Mouse (Mus musculus) neural tube, embryonic 15.5 days (tissue): ENCODE data around the gene Ss18l2. TPM values are rescaled to one million over a fixed set of nuclear protein-coding genes. Genes with fewer than 3 reads are reported as not detected.

Experiments used
- ATAC-seq: fragments of 200-750 bp; cut with Nextera tagmentation; 2 replicates; pipeline ENCODE4 v1.8.0; 2017; ENCODE audit warnings: mild to moderate bottlenecking, moderate TSS enrichment, moderate library complexity; ENCODE audit not compliant: low FRiP score
- H3K27ac ChIP-seq: fragments of 300-500 bp; sonication (generic); replicated peaks from 2 replicates; pipeline ENCODE4 v1.5.1; 2015; ENCODE audit warnings: mild to moderate bottlenecking, inconsistent platforms
- H3K27me3 ChIP-seq: fragments of 300-500 bp; sonication (generic); replicated peaks from 2 replicates; pipeline ENCODE4 v1.6.1; 2015; ENCODE audit warnings: inconsistent platforms
- H3K36me3 ChIP-seq: fragments of 300-500 bp; sonication (generic); 2 replicates; pipeline ENCODE4 v1.6.1; 2015; ENCODE audit warnings: inconsistent platforms
- H3K4me1 ChIP-seq: fragments of 300-500 bp; sonication (generic); 2 replicates; pipeline ENCODE4 v1.6.1; 2015; ENCODE audit warnings: inconsistent platforms
- H3K4me2 ChIP-seq: fragments of 300-500 bp; sonication (generic); 2 replicates; pipeline ENCODE4 v1.6.1; 2015; ENCODE audit warnings: inconsistent platforms, mild to moderate bottlenecking, moderate library complexity
- H3K4me3 ChIP-seq: fragments of 300-500 bp; sonication (generic); replicated peaks from 2 replicates; pipeline ENCODE4 v1.5.1; 2015; ENCODE audit warnings: mild to moderate bottlenecking, inconsistent platforms
- H3K9ac ChIP-seq: fragments of 300-500 bp; sonication (generic); replicated peaks from 2 replicates; pipeline ENCODE4 v1.6.1; 2015; ENCODE audit warnings: mild to moderate bottlenecking, inconsistent platforms
- H3K9me3 ChIP-seq: fragments of 300-500 bp; sonication (generic); replicated peaks from 2 replicates; pipeline ENCODE4 v1.6.1; 2016; ENCODE audit warnings: inconsistent platforms
- WGBS: fragments of 180-500 bp; shearing (Covaris S2); methylation state at CpG from one replicate; pipeline ENCODE4 v1.1.7; 2015; ENCODE audit warnings: mixed read lengths; 5-methylcytosine and 5-hydroxymethylcytosine counted together
- polyA plus RNA-seq: library from polyadenylated mRNA; unstranded; fragments of >200 nt; fragmentation: Nextera tagmentation; extraction: Ambion mirVana; gene quantifications from 2 replicates; pipeline ENCODE4 v1.2.1, GENCODE M21; 2015

Gene Ss18l2
- polyA plus RNA-seq, 1 experiment from 2014 or later, result 206 TPM

- Histone ChIP-seq H3K9me3 (no peaks in the 10 kb centered on the region), H3K27me3 (no peaks in the 10 kb centered on the region), H3K4me1 (peaks cover 55% of the 10 kb centered on the region), H3K27ac (peak overlapping the region; percentile 91), H3K4me2 (peak overlapping the region; percentile 81), H3K4me3 (peak overlapping the region; percentile 91), H3K36me3 (peaks cover 45% of the 10 kb centered on the region), H3K9ac (peak overlapping the region; percentile 95)
- WGBS, result 67% methylated on average over 10 of the region's 10 CpGs
- no peak for ATAC-seq
These were observed 51.0 kb downstream of the Ss18l2 start for GRCm38 (mm10) chr9:121761091-121761665.

GRCm38 (mm10) chr9:121761787-121762186, 51.7 kb downstream of the Ss18l2 start:
- H3K27ac ChIP-seq, result no peak overlapping the region
- H3K27me3 ChIP-seq, result no peaks in the 10 kb centered on the region
- no peak for ATAC-seq
- H3K36me3 ChIP-seq, result peaks cover 46% of the 10 kb centered on the region
- peaks cover 55% of the 10 kb centered on the region for H3K4me1 ChIP-seq
- 68% methylated on average over 8 of the region's 8 CpGs for WGBS
- H3K9ac ChIP-seq, result 0 out of 2 replicates have a peak overlapping the region, but pooled peaks have one; percentile 95
- H3K4me3 ChIP-seq, result no peak overlapping the region
- H3K4me2 ChIP-seq, result peak overlapping the region; percentile 81; the same call in 1 of the 2 replicates
- H3K9me3 ChIP-seq, result no peaks in the 10 kb centered on the region

GRCm38 (mm10) chr9:121762248-121762647, 52.1 kb downstream of the Ss18l2 start:
- H3K4me3 ChIP-seq, result no peak overlapping the region
- WGBS, result 88% methylated on average over 10 of the region's 10 CpGs
- no peak overlapping the region for H3K27ac ChIP-seq
- no peak for ATAC-seq
- peaks cover 48% of the 10 kb centered on the region for H3K36me3 ChIP-seq
- no peak overlapping the region for H3K9ac ChIP-seq
- H3K4me1 ChIP-seq, result peaks cover 52% of the 10 kb centered on the region
- no peaks in the 10 kb centered on the region for H3K9me3 ChIP-seq
- H3K4me2 ChIP-seq, result no peak overlapping the region
- no peaks in the 10 kb centered on the region for H3K27me3 ChIP-seq

- Histone ChIP-seq H3K27ac (no peak overlapping the region), H3K4me1 (peaks cover 47% of the 10 kb centered on the region), H3K9ac (no peak overlapping the region), H3K4me3 (no peak overlapping the region), H3K36me3 (peaks cover 53% of the 10 kb centered on the region), H3K4me2 (no peak overlapping the region), H3K9me3 (no peaks in the 10 kb centered on the region), H3K27me3 (no peaks in the 10 kb centered on the region)
- WGBS, result 83% methylated on average over 25 of the region's 25 CpGs
- no peak for ATAC-seq
These were observed 52.6 kb downstream of the Ss18l2 start for GRCm38 (mm10) chr9:121762761-121763160.

Other genes with a start within 250 kb of the Ss18l2 start
- gene Cck, start 214.6 kb upstream of the Ss18l2 start, polyA plus RNA-seq, result 102 and 127 TPM in 2 replicates
- gene Lyzl4, start 68.2 kb upstream of the Ss18l2 start, polyA plus RNA-seq, result 0.77 TPM in 1 of 2 replicates, not detected in the other
- 0.38 and 1.1 TPM in 2 replicates for gene Vipr1, start 67.6 kb upstream of the Ss18l2 start, polyA plus RNA-seq
- gene Sec22c, start 4.8 kb upstream of the Ss18l2 start, polyA plus RNA-seq, result 20.0 and 21.3 TPM in 2 replicates
- 51.5 and 52.8 TPM in 2 replicates for gene Nktr, start 8.8 kb downstream of the Ss18l2 start, polyA plus RNA-seq
- 27.9 and 36.3 TPM in 2 replicates for gene Zfp651, start 49.0 kb downstream of the Ss18l2 start, polyA plus RNA-seq
- 2.7 and 3.6 TPM in 2 replicates for gene Klhl40, start 67.3 kb downstream of the Ss18l2 start, polyA plus RNA-seq
- 0.38 and 0.64 TPM in 2 replicates for gene Hhatl, start 82.2 kb downstream of the Ss18l2 start, polyA plus RNA-seq
- gene Ccdc13, start 129.1 kb downstream of the Ss18l2 start, polyA plus RNA-seq, result 2.1 and 4.0 TPM in 2 replicates
- 149 and 169 TPM in 2 replicates for gene Higd1a, start 148.0 kb downstream of the Ss18l2 start, polyA plus RNA-seq
- 1.5 and 1.7 TPM in 2 replicates for gene Ackr2, start 188.0 kb downstream of the Ss18l2 start, polyA plus RNA-seq
- not detected in 2 replicates for gene Cyp8b1, start 206.0 kb downstream of the Ss18l2 start, polyA plus RNA-seq
- gene Fam198a, start 240.7 kb downstream of the Ss18l2 start, polyA plus RNA-seq, result 1.9 and 2.4 TPM in 2 replicates